Mouse (Mus musculus): ENCODE results near the gene Rbm19. TPM values are rescaled to one million over a fixed set of nuclear protein-coding genes. Genes with fewer than 3 reads are reported as not detected.

The Rbm19 gene
- total and polyA plus RNA-seq, 2 experiments, result 4.9 to 9.2 TPM

- H3K4me1 ChIP-seq (ENCODE audit: control insufficient read depth, insufficient read depth, low read length), result 0 out of 2 replicates have a peak, but pooled peaks cover 2% of the 10 kb centered on the region
- no peak overlapping the region for H3K4me3 ChIP-seq (ENCODE audit: insufficient read depth, low read depth, low read length)
- H3K27ac ChIP-seq (replicated peaks; ENCODE audit: insufficient read depth, low read depth, low read length), result no peak overlapping the region
- DNase-seq (ENCODE audit: extremely low read depth, low read depth, low spot score), result no peak
- TF ChIP-seq CTCF (IDR thresholded peaks at IDR 0.05; ENCODE audit: low read depth, low read length) (no peak), POLR2A (IDR thresholded peaks at IDR 0.05; ENCODE audit: extremely low read depth, insufficient read depth, low read length) (no peak)
- no peaks in the 10 kb centered on the region for H3K36me3 ChIP-seq (ENCODE audit: control insufficient read depth, insufficient read depth, low read length)
- no peaks in the 10 kb centered on the region for H3K79me2 ChIP-seq (ENCODE audit: control insufficient read depth, insufficient read depth, low read length)
- no peak overlapping the region for H3K9ac ChIP-seq (ENCODE audit: low read depth, low read length)
- no peaks in the 10 kb centered on the region for H3K27me3 ChIP-seq (ENCODE audit: control insufficient read depth, insufficient read depth, low read length)
- WGBS, result 58% methylated on average over 11 of the region's 11 CpGs
These were observed 94.4 kb downstream of the Rbm19 start for GRCm38 (mm10) chr5:120210668-120211067.

DNA sequence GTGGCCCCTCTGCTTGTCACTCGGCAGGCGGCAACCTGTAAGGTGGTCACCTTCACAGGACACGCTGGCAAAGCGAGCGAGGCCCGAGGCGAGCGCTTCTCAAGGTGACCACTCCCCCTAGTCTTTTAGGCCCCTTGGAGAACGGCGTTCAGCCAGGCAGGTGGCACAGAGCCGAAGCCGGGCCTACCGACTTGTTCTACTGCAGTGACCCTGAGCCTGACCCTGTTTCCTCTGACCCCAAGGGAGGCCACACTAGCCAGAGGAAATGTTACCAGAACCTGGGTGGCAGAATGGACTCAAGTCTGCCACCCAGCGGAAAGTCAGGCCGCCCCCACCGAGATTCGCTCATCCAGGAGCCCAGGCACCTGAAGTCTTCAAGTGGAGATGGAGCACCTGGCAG lies 94.9 kb downstream of the Rbm19 start:
- WGBS, result 24% methylated on average over 17 of the region's 17 CpGs
- no peaks in the 10 kb centered on the region for H3K27me3 ChIP-seq (ENCODE audit: control insufficient read depth, insufficient read depth, low read length)
- no peaks in the 10 kb centered on the region for H3K79me2 ChIP-seq (ENCODE audit: control insufficient read depth, insufficient read depth, low read length)
- 0 out of 2 replicates have a peak, but pooled peaks cover 2% of the 10 kb centered on the region for H3K4me1 ChIP-seq (ENCODE audit: control insufficient read depth, insufficient read depth, low read length)
- H3K9ac ChIP-seq (ENCODE audit: low read depth, low read length), result no peak overlapping the region
- H3K27ac ChIP-seq (replicated peaks; ENCODE audit: insufficient read depth, low read depth, low read length), result no peak overlapping the region
- DNase-seq (ENCODE audit: extremely low read depth, low read depth, low spot score), result peak; percentile 48
- H3K36me3 ChIP-seq (ENCODE audit: control insufficient read depth, insufficient read depth, low read length), result no peaks in the 10 kb centered on the region
- TF ChIP-seq CTCF (IDR thresholded peaks at IDR 0.05; ENCODE audit: low read depth, low read length), result peak; percentile 74
- TF ChIP-seq POLR2A (IDR thresholded peaks at IDR 0.05; ENCODE audit: extremely low read depth, insufficient read depth, low read length), result no peak
- H3K4me3 ChIP-seq (ENCODE audit: insufficient read depth, low read depth, low read length), result no peak overlapping the region

DNA sequence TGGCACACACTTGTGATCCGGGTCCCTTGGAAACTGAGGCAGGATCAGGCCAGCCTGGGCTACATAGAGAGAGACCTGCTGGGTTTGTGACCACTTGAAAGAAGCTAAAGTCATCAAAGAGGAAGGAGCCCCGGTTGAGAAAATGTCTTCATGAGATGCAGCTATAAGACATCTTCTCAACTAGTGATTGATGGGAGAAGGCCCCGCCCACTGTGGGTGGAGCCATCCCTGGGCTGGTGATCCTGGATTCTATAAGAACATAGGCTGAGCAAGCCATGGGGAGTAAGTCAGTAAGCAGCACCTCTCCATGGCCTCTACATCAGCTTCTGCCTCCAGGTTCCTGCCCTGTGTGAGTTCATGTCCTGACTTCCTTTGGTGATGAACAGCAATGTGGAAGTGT lies 98.2 kb downstream of the Rbm19 start:
- Histone ChIP-seq H3K36me3 (ENCODE audit: control insufficient read depth, insufficient read depth, low read length) (no peaks in the 10 kb centered on the region), H3K9ac (ENCODE audit: low read depth, low read length) (no peak overlapping the region), H3K4me3 (ENCODE audit: insufficient read depth, low read depth, low read length) (no peak overlapping the region), H3K79me2 (ENCODE audit: control insufficient read depth, insufficient read depth, low read length) (no peaks in the 10 kb centered on the region), H3K27me3 (ENCODE audit: control insufficient read depth, insufficient read depth, low read length) (no peaks in the 10 kb centered on the region), H3K4me1 (ENCODE audit: control insufficient read depth, insufficient read depth, low read length) (0 out of 2 replicates have a peak, but pooled peaks cover 2% of the 10 kb centered on the region), H3K27ac (replicated peaks; ENCODE audit: insufficient read depth, low read depth, low read length) (no peak overlapping the region)
- DNase-seq (ENCODE audit: extremely low read depth, low read depth, low spot score), result no peak
- 78% methylated on average over 3 of the region's 3 CpGs for WGBS
- TF ChIP-seq CTCF (IDR thresholded peaks at IDR 0.05; ENCODE audit: low read depth, low read length), result no peak
- no peak for TF ChIP-seq POLR2A (IDR thresholded peaks at IDR 0.05; ENCODE audit: extremely low read depth, insufficient read depth, low read length)

GRCm38 (mm10) chr5:120221216-120221615 lies 105.0 kb downstream of the Rbm19 start:
- 43% methylated on average over 4 of the region's 4 CpGs for WGBS
- Histone ChIP-seq H3K4me1 (ENCODE audit: control insufficient read depth, insufficient read depth, low read length) (no peaks in the 10 kb centered on the region), H3K36me3 (ENCODE audit: control insufficient read depth, insufficient read depth, low read length) (no peaks in the 10 kb centered on the region), H3K4me3 (ENCODE audit: insufficient read depth, low read depth, low read length) (no peak overlapping the region), H3K27me3 (ENCODE audit: control insufficient read depth, insufficient read depth, low read length) (no peaks in the 10 kb centered on the region), H3K9ac (ENCODE audit: low read depth, low read length) (no peak overlapping the region), H3K79me2 (ENCODE audit: control insufficient read depth, insufficient read depth, low read length) (no peaks in the 10 kb centered on the region), H3K27ac (replicated peaks; ENCODE audit: insufficient read depth, low read depth, low read length) (no peak overlapping the region)
- no peak for TF ChIP-seq CTCF (IDR thresholded peaks at IDR 0.05; ENCODE audit: low read depth, low read length)
- TF ChIP-seq POLR2A (IDR thresholded peaks at IDR 0.05; ENCODE audit: extremely low read depth, insufficient read depth, low read length), result no peak
- DNase-seq (ENCODE audit: extremely low read depth, low read depth, low spot score), result no peak

DNA sequence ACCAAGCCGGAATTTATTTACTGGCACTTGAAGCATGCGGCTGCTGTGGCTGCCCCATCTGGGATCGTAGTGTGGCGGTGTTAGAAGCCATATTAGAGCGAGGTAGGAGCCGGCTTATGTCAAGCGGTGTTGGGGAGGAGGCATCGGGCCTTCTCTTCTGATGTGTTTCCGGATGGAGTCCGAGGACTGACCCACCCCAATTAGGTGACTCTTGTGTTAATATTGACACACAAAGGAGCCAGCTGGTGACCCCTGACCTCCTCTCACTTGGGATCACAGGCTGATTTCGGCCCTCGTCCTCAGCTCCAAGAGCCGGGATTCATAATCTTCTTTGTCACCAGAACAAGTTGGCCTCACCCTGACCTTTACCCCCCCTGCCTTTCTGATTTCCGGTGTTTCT lies 109.1 kb downstream of the Rbm19 start:
- Histone ChIP-seq H3K4me1 (ENCODE audit: control insufficient read depth, insufficient read depth, low read length) (peaks cover 2% of the 10 kb centered on the region; the same call in 1 of the 2 replicates), H3K27me3 (ENCODE audit: control insufficient read depth, insufficient read depth, low read length) (no peaks in the 10 kb centered on the region), H3K36me3 (ENCODE audit: control insufficient read depth, insufficient read depth, low read length) (no peaks in the 10 kb centered on the region), H3K4me3 (ENCODE audit: insufficient read depth, low read depth, low read length) (no peak overlapping the region), H3K79me2 (ENCODE audit: control insufficient read depth, insufficient read depth, low read length) (no peaks in the 10 kb centered on the region), H3K9ac (ENCODE audit: low read depth, low read length) (no peak overlapping the region), H3K27ac (replicated peaks; ENCODE audit: insufficient read depth, low read depth, low read length) (no peak overlapping the region)
- DNase-seq (ENCODE audit: extremely low read depth, low read depth, low spot score), result peak; percentile 7
- TF ChIP-seq POLR2A (IDR thresholded peaks at IDR 0.05; ENCODE audit: extremely low read depth, insufficient read depth, low read length) (no peak), CTCF (IDR thresholded peaks at IDR 0.05; ENCODE audit: low read depth, low read length) (no peak)
- WGBS, result 52% methylated on average over 14 of the region's 14 CpGs

DNA sequence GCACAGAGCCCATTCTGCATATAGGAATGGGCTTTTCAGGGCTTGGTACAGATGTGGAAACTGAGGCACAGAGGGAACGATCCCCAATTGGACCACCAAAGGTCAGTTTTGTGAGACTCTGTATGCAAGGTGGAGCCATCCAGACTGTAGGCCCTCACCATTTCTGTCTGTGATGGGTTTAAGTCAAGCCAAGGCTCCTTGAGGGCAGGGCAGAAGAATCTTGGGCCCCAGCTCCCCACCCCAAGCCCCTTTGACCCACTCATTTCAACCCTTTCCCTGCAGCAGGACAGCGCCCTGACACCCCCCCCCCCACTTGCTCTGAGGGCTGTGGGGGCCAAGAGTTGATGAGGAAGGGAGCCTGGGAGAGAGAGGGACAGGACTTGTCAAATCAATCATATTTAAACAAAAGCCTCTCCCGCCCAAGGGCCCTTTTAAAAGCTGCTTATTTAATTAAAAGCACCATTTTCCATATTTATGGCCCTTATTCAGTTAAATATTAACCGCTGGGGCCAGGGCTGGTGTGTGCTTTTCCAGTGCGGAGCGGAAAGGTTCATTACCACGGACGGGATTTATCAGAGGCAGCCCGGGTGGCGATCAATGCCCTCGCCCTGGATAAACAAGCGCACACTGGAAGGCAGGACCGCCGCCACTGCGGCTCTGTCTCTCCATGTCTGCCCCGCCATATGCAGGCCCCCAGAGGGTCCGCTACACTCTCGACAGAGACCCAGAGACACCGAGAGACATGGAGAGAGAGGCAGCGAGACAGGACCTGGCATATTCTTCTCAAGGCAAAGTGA lies 112.5 kb downstream of the Rbm19 start:
- H3K27ac ChIP-seq (replicated peaks; ENCODE audit: insufficient read depth, low read depth, low read length), result no peak overlapping the region
- no peaks in the 10 kb centered on the region for H3K79me2 ChIP-seq (ENCODE audit: control insufficient read depth, insufficient read depth, low read length)
- peaks cover 2% of the 10 kb centered on the region; the same call in 1 of the 2 replicates for H3K4me1 ChIP-seq (ENCODE audit: control insufficient read depth, insufficient read depth, low read length)
- H3K27me3 ChIP-seq (ENCODE audit: control insufficient read depth, insufficient read depth, low read length), result no peaks in the 10 kb centered on the region
- DNase-seq (ENCODE audit: extremely low read depth, low read depth, low spot score), result peak; percentile 74
- TF ChIP-seq CTCF (IDR thresholded peaks at IDR 0.05; ENCODE audit: low read depth, low read length), result no peak
- no peak for TF ChIP-seq POLR2A (IDR thresholded peaks at IDR 0.05; ENCODE audit: extremely low read depth, insufficient read depth, low read length)
- no peak overlapping the region; the same call in 1 of the 2 replicates for H3K4me3 ChIP-seq (ENCODE audit: insufficient read depth, low read depth, low read length)
- H3K9ac ChIP-seq (ENCODE audit: low read depth, low read length), result no peak overlapping the region; the same call in 1 of the 2 replicates
- no peaks in the 10 kb centered on the region for H3K36me3 ChIP-seq (ENCODE audit: control insufficient read depth, insufficient read depth, low read length)
- WGBS, result 22% methylated on average over 20 of the region's 20 CpGs
